ENCODE assay signal across 15 mouse cellular contexts in the genomic region with DNA sequence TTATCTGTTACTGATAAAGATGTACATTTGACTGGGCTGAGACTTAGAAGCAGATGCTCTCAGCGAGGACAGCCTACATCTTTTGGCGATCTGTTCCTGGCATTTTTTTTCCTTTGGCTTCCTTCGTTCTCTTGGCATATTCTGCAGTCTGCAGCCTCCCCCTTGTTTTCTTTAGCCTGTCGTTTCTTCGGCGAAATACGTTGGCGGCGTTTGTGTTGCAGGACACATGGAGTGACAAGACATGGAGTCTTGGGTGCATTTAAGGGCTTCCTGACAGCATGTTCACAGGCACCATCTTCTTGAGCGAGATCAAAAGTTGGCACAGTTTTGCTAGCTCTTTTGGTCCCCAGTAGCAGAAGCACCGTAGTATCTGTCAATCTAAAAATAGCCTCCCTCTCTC. TPM values are rescaled to one million over a fixed set of nuclear protein-coding genes. Genes with fewer than 3 reads are reported as not detected.
DNase-seq lines count a peak whose midpoint lies in the region.
"Had no signal": no experiment of that assay in that cellular context is flagged by ENCODE, and none has a peak within 500 bp of the region (broad histone marks: within the 10 kb centered on the region; RNA-seq: fewer than 3 reads in every experiment).

No protein-coding gene starts in this region.

- peak; percentile 54 to 67 for DNase-seq in cerebellum, postnatal 10 days
- DNase-seq in cerebellum, postnatal 4 days (ENCODE audit: low spot score in 2 of 2), result no peak
- DNase-seq in layer of hippocampus, adult 18-20 months (ENCODE audit: low spot score in 2 of 2), result peak; percentile 48 to 76
- DNase-seq in layer of hippocampus, postnatal 25 days (ENCODE audit: extremely low spot score in 1 of 2, low spot score in 1 of 2), result no peak
- DNase-seq in frontal cortex, postnatal 10 days (ENCODE audit: low spot score in 2 of 2), result peak; percentile 32 to 57
- peak; percentile 72 to 87 for DNase-seq in right cerebral cortex, postnatal 10 days (ENCODE audit: low spot score in 2 of 2)
- no peak for DNase-seq in testis, postnatal 10 days (ENCODE audit: low spot score)
- no peak for DNase-seq in urinary bladder, postnatal 14 days (ENCODE audit: low spot score)
- DNase-seq: adrenal gland, adult 8-10 months; gastrocnemius, postnatal 36 days; kidney, adult 9 months had no signal

RNA-seq across cellular contexts. Expression of a gene that starts 1.2 kb away (rescaled TPM):
- under 1 TPM in 1 of 2 experiments, not detected in 1; 0.40 TPM for total RNA-seq in layer of hippocampus, adult 18-20 months (2021)
- total RNA-seq in layer of hippocampus, postnatal 25 days (2021), result not detected
- total RNA-seq: adrenal gland, adult 8-10 months; gastrocnemius, postnatal 36 days; layer of hippocampus, postnatal 36 days; megakaryocyte, adult 5-6 weeks; monocyte, adult 5-6 weeks; neutrophil, adult 5-6 weeks had no signal

RNA-seq across cellular contexts. Expression of a gene that starts 13.0 kb away (rescaled TPM):
- total RNA-seq in layer of hippocampus, adult 18-20 months (2021), result 10 to 100 TPM; 29.9 to 35.2 TPM
- 10 to 100 TPM; 29.6 to 31.6 TPM for total RNA-seq in layer of hippocampus, postnatal 25 days (2021)

RNA-seq across cellular contexts. Expression of a gene that starts 27.4 kb away (rescaled TPM):
- total RNA-seq in layer of hippocampus, adult 18-20 months (2021), result 100 to 1,000 TPM in 1 of 2 experiments, 10 to 100 TPM in 1; 97.0 to 102 TPM
- total RNA-seq in layer of hippocampus, postnatal 25 days (2021), result 10 to 100 TPM; 80.6 to 99.0 TPM

Comparison
In these comparisons a context has a peak if more than half of its experiments do, and no peak if none do; other contexts are left out.
1. DNase-seq: peak in cerebellum, postnatal 10 days (2 of 2), layer of hippocampus, adult 18-20 months (2 of 2), frontal cortex, postnatal 10 days (2 of 2) and right cerebral cortex, postnatal 10 days (2 of 2); none in cerebellum, postnatal 4 days (0 of 2), layer of hippocampus, postnatal 25 days (0 of 2), testis, postnatal 10 days (single experiment) and urinary bladder, postnatal 14 days (single experiment).